Mouse (Mus musculus): ENCODE data around the gene Ccl28. TPM values are rescaled to one million over a fixed set of nuclear protein-coding genes. Genes with fewer than 3 reads are reported as not detected.
"Not testable (repeated sequence)": the region's sequence is repeated elsewhere in the genome, so short reads cannot be mapped to it uniquely, and the experiment has no call there.

Gene Ccl28
- polyA plus RNA-seq, 1 experiment from 2014 or later: 0.15 TPM

- H3K27ac ChIP-seq; H3K9me3 ChIP-seq; H3K4me2 ChIP-seq; ATAC-seq (ENCODE audit: insufficient number of reproducible peaks, insufficient read depth, low FRiP score, low TSS enrichment, low read depth); H3K27me3 ChIP-seq; H3K9ac ChIP-seq (replicated peaks); H3K4me3 ChIP-seq (replicated peaks); H3K36me3 ChIP-seq; H3K4me1 ChIP-seq (replicated peaks): not testable (repeated sequence)
- 88% methylated on average over 5 of the region's 5 CpGs for WGBS
Observed at GRCm38 (mm10) chr13:119625952-119626351, 2.3 kb downstream of the Ccl28 start.

- H3K9ac ChIP-seq (replicated peaks): peak overlapping the region; percentile 64
- H3K9me3 ChIP-seq: no peaks in the 10 kb centered on the region
- no peaks in the 10 kb centered on the region for H3K4me1 ChIP-seq (replicated peaks)
- H3K4me2 ChIP-seq: peak overlapping the region; percentile 60
- ATAC-seq (ENCODE audit: insufficient number of reproducible peaks, insufficient read depth, low FRiP score, low TSS enrichment, low read depth): peak; percentile 88
- H3K36me3 ChIP-seq: no peaks in the 10 kb centered on the region
- H3K27ac ChIP-seq: no peak overlapping the region
- WGBS: 14% methylated on average over 28 of the region's 33 CpGs
- no peaks in the 10 kb centered on the region; the same call in 1 of the 2 replicates for H3K27me3 ChIP-seq
- peak overlapping the region; percentile 54 for H3K4me3 ChIP-seq (replicated peaks)
Observed at GRCm38 (mm10) chr13:119631482-119632155, 8.0 kb downstream of the Ccl28 start.

- no peak overlapping the region for H3K27ac ChIP-seq
- H3K9me3 ChIP-seq: no peaks in the 10 kb centered on the region
- no peaks in the 10 kb centered on the region; the same call in 1 of the 2 replicates for H3K27me3 ChIP-seq
- 87% methylated on average over 4 of the region's 4 CpGs for WGBS
- no peaks in the 10 kb centered on the region for H3K36me3 ChIP-seq
- no peaks in the 10 kb centered on the region for H3K4me1 ChIP-seq (replicated peaks)
- H3K9ac ChIP-seq (replicated peaks): no peak overlapping the region
- H3K4me3 ChIP-seq (replicated peaks): peak overlapping the region; percentile 54; the same call in 1 of the 2 replicates
- ATAC-seq (ENCODE audit: insufficient number of reproducible peaks, insufficient read depth, low FRiP score, low TSS enrichment, low read depth): 0 out of 2 replicates have a peak, but pooled peaks have one; percentile 21
- peak overlapping the region; percentile 60 for H3K4me2 ChIP-seq
Observed at GRCm38 (mm10) chr13:119632156-119632548, 8.5 kb downstream of the Ccl28 start.

- Histone ChIP-seq H3K9ac (replicated peaks) (no peak overlapping the region), H3K27ac (no peak overlapping the region), H3K4me1 (replicated peaks) (no peaks in the 10 kb centered on the region), H3K4me3 (replicated peaks) (no peak overlapping the region), H3K4me2 (no peak overlapping the region), H3K36me3 (no peaks in the 10 kb centered on the region), H3K9me3 (no peaks in the 10 kb centered on the region), H3K27me3 (no peaks in the 10 kb centered on the region; the same call in 1 of the 2 replicates)
- WGBS: 36% methylated on average over 2 of the region's 2 CpGs
- ATAC-seq (ENCODE audit: insufficient number of reproducible peaks, insufficient read depth, low FRiP score, low TSS enrichment, low read depth): no peak
Observed at GRCm38 (mm10) chr13:119635496-119635895, 11.9 kb downstream of the Ccl28 start.

- H3K4me2 ChIP-seq: no peak overlapping the region
- WGBS: 79% methylated on average over 4 of the region's 4 CpGs
- H3K9ac ChIP-seq (replicated peaks): no peak overlapping the region
- H3K9me3 ChIP-seq: no peaks in the 10 kb centered on the region
- no peak for ATAC-seq (ENCODE audit: insufficient number of reproducible peaks, insufficient read depth, low FRiP score, low TSS enrichment, low read depth)
- no peak overlapping the region for H3K4me3 ChIP-seq (replicated peaks)
- no peaks in the 10 kb centered on the region for H3K36me3 ChIP-seq
- H3K4me1 ChIP-seq (replicated peaks): no peaks in the 10 kb centered on the region
- no peaks in the 10 kb centered on the region; the same call in 1 of the 2 replicates for H3K27me3 ChIP-seq
- H3K27ac ChIP-seq: no peak overlapping the region
Observed at GRCm38 (mm10) chr13:119637837-119638236, 14.2 kb downstream of the Ccl28 start.

GRCm38 (mm10) chr13:119638449-119638848, 14.8 kb downstream of the Ccl28 start:
- H3K27me3 ChIP-seq: no peaks in the 10 kb centered on the region; the same call in 1 of the 2 replicates
- WGBS: 82% methylated on average over 5 of the region's 5 CpGs
- no peak overlapping the region for H3K4me2 ChIP-seq
- no peaks in the 10 kb centered on the region for H3K9me3 ChIP-seq
- H3K9ac ChIP-seq (replicated peaks): no peak overlapping the region
- no peak overlapping the region for H3K4me3 ChIP-seq (replicated peaks)
- H3K36me3 ChIP-seq: no peaks in the 10 kb centered on the region
- H3K27ac ChIP-seq: no peak overlapping the region
- H3K4me1 ChIP-seq (replicated peaks): no peaks in the 10 kb centered on the region
- no peak for ATAC-seq (ENCODE audit: insufficient number of reproducible peaks, insufficient read depth, low FRiP score, low TSS enrichment, low read depth)

- 74% methylated on average over 5 of the region's 5 CpGs for WGBS
- no peak overlapping the region for H3K4me2 ChIP-seq
- H3K9ac ChIP-seq (replicated peaks): no peak overlapping the region
- ATAC-seq (ENCODE audit: insufficient number of reproducible peaks, insufficient read depth, low FRiP score, low TSS enrichment, low read depth): no peak
- no peaks in the 10 kb centered on the region for H3K9me3 ChIP-seq
- no peaks in the 10 kb centered on the region for H3K27me3 ChIP-seq
- no peaks in the 10 kb centered on the region for H3K36me3 ChIP-seq
- no peaks in the 10 kb centered on the region for H3K4me1 ChIP-seq (replicated peaks)
- H3K4me3 ChIP-seq (replicated peaks): no peak overlapping the region
- H3K27ac ChIP-seq: no peak overlapping the region
Observed at GRCm38 (mm10) chr13:119639302-119639701, 15.7 kb downstream of the Ccl28 start.

GRCm38 (mm10) chr13:119640504-119640903, 16.9 kb downstream of the Ccl28 start:
- H3K4me1 ChIP-seq (replicated peaks): no peaks in the 10 kb centered on the region
- no peak overlapping the region for H3K27ac ChIP-seq
- ATAC-seq (ENCODE audit: insufficient number of reproducible peaks, insufficient read depth, low FRiP score, low TSS enrichment, low read depth): no peak
- H3K4me2 ChIP-seq: no peak overlapping the region
- H3K27me3 ChIP-seq: no peaks in the 10 kb centered on the region
- no peak overlapping the region for H3K9ac ChIP-seq (replicated peaks)
- H3K9me3 ChIP-seq: no peaks in the 10 kb centered on the region
- 35% methylated on average over 4 of the region's 4 CpGs for WGBS
- H3K4me3 ChIP-seq (replicated peaks): no peak overlapping the region
- no peaks in the 10 kb centered on the region for H3K36me3 ChIP-seq

GRCm38 (mm10) chr13:119641145-119641544, 17.5 kb downstream of the Ccl28 start:
- ATAC-seq (ENCODE audit: insufficient number of reproducible peaks, insufficient read depth, low FRiP score, low TSS enrichment, low read depth): no peak
- no peaks in the 10 kb centered on the region for H3K9me3 ChIP-seq
- no peaks in the 10 kb centered on the region for H3K27me3 ChIP-seq
- H3K4me1 ChIP-seq (replicated peaks): no peaks in the 10 kb centered on the region
- WGBS: 76% methylated on average over 7 of the region's 7 CpGs
- no peak overlapping the region for H3K27ac ChIP-seq
- H3K9ac ChIP-seq (replicated peaks): no peak overlapping the region
- H3K36me3 ChIP-seq: no peaks in the 10 kb centered on the region
- no peak overlapping the region for H3K4me3 ChIP-seq (replicated peaks)
- H3K4me2 ChIP-seq: no peak overlapping the region

GRCm38 (mm10) chr13:119644769-119645168, 21.1 kb downstream of the Ccl28 start:
- no peaks in the 10 kb centered on the region for H3K27me3 ChIP-seq
- no peak overlapping the region for H3K9ac ChIP-seq (replicated peaks)
- H3K36me3 ChIP-seq: no peaks in the 10 kb centered on the region
- no peaks in the 10 kb centered on the region for H3K4me1 ChIP-seq (replicated peaks)
- no peak overlapping the region for H3K4me2 ChIP-seq
- H3K27ac ChIP-seq: no peak overlapping the region
- ATAC-seq (ENCODE audit: insufficient number of reproducible peaks, insufficient read depth, low FRiP score, low TSS enrichment, low read depth): no peak
- no peaks in the 10 kb centered on the region for H3K9me3 ChIP-seq
- no peak overlapping the region for H3K4me3 ChIP-seq (replicated peaks)
- WGBS: 65% methylated on average over 5 of the region's 5 CpGs

- H3K27me3 ChIP-seq: no peaks in the 10 kb centered on the region
- no peaks in the 10 kb centered on the region for H3K4me1 ChIP-seq (replicated peaks)
- H3K9me3 ChIP-seq: no peaks in the 10 kb centered on the region
- WGBS: 92% methylated on average over 1 of the region's 1 CpGs
- ATAC-seq (ENCODE audit: insufficient number of reproducible peaks, insufficient read depth, low FRiP score, low TSS enrichment, low read depth): no peak
- no peak overlapping the region for H3K9ac ChIP-seq (replicated peaks)
- no peak overlapping the region for H3K4me3 ChIP-seq (replicated peaks)
- H3K4me2 ChIP-seq: no peak overlapping the region
- no peak overlapping the region for H3K27ac ChIP-seq
- no peaks in the 10 kb centered on the region for H3K36me3 ChIP-seq
Observed at GRCm38 (mm10) chr13:119646511-119646910, 22.9 kb downstream of the Ccl28 start.
